Mouse (Mus musculus): Measurements from ENCODE around the gene Hist2h4. TPM values are rescaled to one million over a fixed set of nuclear protein-coding genes. Genes with fewer than 3 reads are reported as not detected.

Hist2h4 gene
- polyA plus RNA-seq (2012; rRNA removed): 0.42 and 0.43 TPM in 2 replicates

DNA sequence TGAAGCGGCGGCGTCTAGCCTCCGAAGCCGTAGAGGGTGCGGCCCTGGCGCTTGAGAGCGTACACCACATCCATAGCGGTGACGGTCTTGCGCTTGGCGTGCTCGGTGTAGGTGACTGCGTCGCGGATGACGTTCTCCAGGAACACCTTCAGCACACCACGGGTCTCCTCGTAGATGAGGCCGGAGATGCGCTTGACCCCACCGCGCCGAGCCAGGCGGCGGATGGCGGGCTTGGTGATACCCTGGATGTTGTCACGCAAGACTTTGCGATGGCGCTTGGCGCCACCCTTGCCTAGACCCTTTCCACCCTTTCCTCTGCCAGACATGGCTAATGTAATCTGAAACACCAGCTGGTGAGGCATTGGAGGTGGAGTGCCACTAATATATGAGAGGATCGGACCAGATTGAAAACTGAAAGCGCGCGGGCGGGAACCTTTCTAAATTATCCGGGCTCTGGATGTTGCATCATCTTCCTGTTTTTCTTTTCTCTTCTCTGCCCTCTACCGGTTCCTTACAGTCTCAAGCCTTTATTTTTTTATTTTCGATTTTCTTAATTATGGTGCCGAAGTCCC, at the start of gene Hist2h4:
Gene Hist2h4 (minus strand): TSS at position 333 of the 572 bp plus-strand sequence.
- H3K4me3 ChIP-seq (ENCODE audit: control insufficient read depth, low read depth, low read length): peak within 1 kb of the TSS; percentile 87
- peaks cover 6% of the 10 kb centered on the region for H3K4me1 ChIP-seq (ENCODE audit: control insufficient read depth, insufficient read depth, low read length)
- peak within 1 kb of the TSS; percentile 83 for H3K27ac ChIP-seq (ENCODE audit: control insufficient read depth, insufficient read depth, low read depth, low read length)
- no peaks in the 10 kb centered on the region for H3K36me3 ChIP-seq (ENCODE audit: control insufficient read depth, insufficient read depth, low read length)
- TF ChIP-seq CTCF (IDR thresholded peaks at IDR 0.05; ENCODE audit: control insufficient read depth, insufficient read depth, insufficient replicate concordance, low read depth, low read length) (no peak), POLR2A (IDR thresholded peaks at IDR 0.05; ENCODE audit: control insufficient read depth, low read depth, low read length) (peak; percentile 74; the same call in 1 of the 2 replicates)
- no peaks in the 10 kb centered on the region; the same call in 1 of the 2 replicates for H3K27me3 ChIP-seq (ENCODE audit: control insufficient read depth, insufficient read depth, low read length)

DNA sequence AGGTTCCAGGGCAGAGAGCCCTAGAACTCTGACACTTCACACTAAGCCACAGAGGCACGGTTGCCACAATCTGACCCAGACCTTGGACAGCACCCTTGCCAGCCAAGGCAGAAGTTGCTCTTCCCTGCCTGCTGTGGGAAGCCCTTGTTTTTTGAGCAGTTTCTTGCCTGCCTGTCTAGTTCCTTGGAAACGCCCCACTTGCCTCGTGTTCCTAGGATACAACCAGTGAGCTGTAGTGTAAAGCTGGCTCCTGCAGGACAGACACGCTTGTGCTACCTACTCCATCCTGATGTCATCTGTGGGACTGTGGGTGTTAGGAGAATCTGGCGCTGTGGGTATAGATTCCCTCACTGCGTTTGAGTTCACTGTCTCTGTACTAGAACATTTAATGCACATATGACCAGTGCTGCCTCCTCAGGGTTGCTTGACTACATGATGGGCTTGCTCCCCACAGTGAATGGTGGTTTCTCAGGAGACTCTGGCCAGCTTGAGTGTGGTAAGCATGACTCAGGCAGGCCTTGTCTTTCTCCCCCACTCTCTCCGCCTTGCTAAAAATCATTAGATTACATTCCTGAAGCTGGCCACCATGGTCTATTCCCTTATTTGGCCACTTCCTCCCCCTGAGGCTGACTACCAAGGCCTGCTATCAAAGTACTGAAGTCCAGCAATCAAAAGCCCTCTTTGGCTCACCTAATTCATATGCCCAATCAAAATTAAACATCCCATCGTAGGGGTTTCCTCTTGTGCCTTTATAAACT, 49.4 kb upstream of the Hist2h4 start:
- Histone ChIP-seq H3K36me3 (ENCODE audit: control insufficient read depth, insufficient read depth, low read length) (no peaks in the 10 kb centered on the region), H3K27ac (ENCODE audit: control insufficient read depth, insufficient read depth, low read depth, low read length) (no peak overlapping the region), H3K4me3 (ENCODE audit: control insufficient read depth, low read depth, low read length) (no peak overlapping the region), H3K4me1 (ENCODE audit: control insufficient read depth, insufficient read depth, low read length) (no peaks in the 10 kb centered on the region), H3K27me3 (ENCODE audit: control insufficient read depth, insufficient read depth, low read length) (no peaks in the 10 kb centered on the region)
- TF ChIP-seq CTCF (IDR thresholded peaks at IDR 0.05; ENCODE audit: control insufficient read depth, insufficient read depth, insufficient replicate concordance, low read depth, low read length): no peak
- TF ChIP-seq POLR2A (IDR thresholded peaks at IDR 0.05; ENCODE audit: control insufficient read depth, low read depth, low read length): no peak

- Histone ChIP-seq H3K27me3 (ENCODE audit: control insufficient read depth, insufficient read depth, low read length) (no peaks in the 10 kb centered on the region), H3K36me3 (ENCODE audit: control insufficient read depth, insufficient read depth, low read length) (no peaks in the 10 kb centered on the region), H3K4me1 (ENCODE audit: control insufficient read depth, insufficient read depth, low read length) (no peaks in the 10 kb centered on the region; the same call in 1 of the 2 replicates), H3K4me3 (ENCODE audit: control insufficient read depth, low read depth, low read length) (no peak overlapping the region), H3K27ac (ENCODE audit: control insufficient read depth, insufficient read depth, low read depth, low read length) (no peak overlapping the region)
- no peak for TF ChIP-seq CTCF (IDR thresholded peaks at IDR 0.05; ENCODE audit: control insufficient read depth, insufficient read depth, insufficient replicate concordance, low read depth, low read length)
- TF ChIP-seq POLR2A (IDR thresholded peaks at IDR 0.05; ENCODE audit: control insufficient read depth, low read depth, low read length): no peak
Observed at GRCm38 (mm10) chr3:96309441-96309840, 46.3 kb upstream of the Hist2h4 start.

GRCm38 (mm10) chr3:96306506-96306905, 43.4 kb upstream of the Hist2h4 start:
- Histone ChIP-seq H3K36me3 (ENCODE audit: control insufficient read depth, insufficient read depth, low read length) (no peaks in the 10 kb centered on the region), H3K4me3 (ENCODE audit: control insufficient read depth, low read depth, low read length) (no peak overlapping the region), H3K4me1 (ENCODE audit: control insufficient read depth, insufficient read depth, low read length) (no peaks in the 10 kb centered on the region; the same call in 1 of the 2 replicates), H3K27me3 (ENCODE audit: control insufficient read depth, insufficient read depth, low read length) (no peaks in the 10 kb centered on the region), H3K27ac (ENCODE audit: control insufficient read depth, insufficient read depth, low read depth, low read length) (no peak overlapping the region)
- no peak for TF ChIP-seq POLR2A (IDR thresholded peaks at IDR 0.05; ENCODE audit: control insufficient read depth, low read depth, low read length)
- TF ChIP-seq CTCF (IDR thresholded peaks at IDR 0.05; ENCODE audit: control insufficient read depth, insufficient read depth, insufficient replicate concordance, low read depth, low read length): no peak

- no peak for TF ChIP-seq POLR2A (IDR thresholded peaks at IDR 0.05; ENCODE audit: control insufficient read depth, low read depth, low read length)
- TF ChIP-seq CTCF (IDR thresholded peaks at IDR 0.05; ENCODE audit: control insufficient read depth, insufficient read depth, insufficient replicate concordance, low read depth, low read length): no peak
- H3K27me3 ChIP-seq (ENCODE audit: control insufficient read depth, insufficient read depth, low read length): no peaks in the 10 kb centered on the region
- no peak overlapping the region for H3K4me3 ChIP-seq (ENCODE audit: control insufficient read depth, low read depth, low read length)
- H3K36me3 ChIP-seq (ENCODE audit: control insufficient read depth, insufficient read depth, low read length): no peaks in the 10 kb centered on the region
- H3K27ac ChIP-seq (ENCODE audit: control insufficient read depth, insufficient read depth, low read depth, low read length): no peak overlapping the region
- H3K4me1 ChIP-seq (ENCODE audit: control insufficient read depth, insufficient read depth, low read length): no peaks in the 10 kb centered on the region; the same call in 1 of the 2 replicates
Observed at GRCm38 (mm10) chr3:96302076-96302475, 39.0 kb upstream of the Hist2h4 start.

- Histone ChIP-seq H3K36me3 (ENCODE audit: control insufficient read depth, insufficient read depth, low read length) (no peaks in the 10 kb centered on the region), H3K27ac (ENCODE audit: control insufficient read depth, insufficient read depth, low read depth, low read length) (no peak overlapping the region), H3K27me3 (ENCODE audit: control insufficient read depth, insufficient read depth, low read length) (no peaks in the 10 kb centered on the region), H3K4me3 (ENCODE audit: control insufficient read depth, low read depth, low read length) (peak overlapping the region; percentile 2), H3K4me1 (ENCODE audit: control insufficient read depth, insufficient read depth, low read length) (no peaks in the 10 kb centered on the region; the same call in 1 of the 2 replicates)
- TF ChIP-seq CTCF (IDR thresholded peaks at IDR 0.05; ENCODE audit: control insufficient read depth, insufficient read depth, insufficient replicate concordance, low read depth, low read length): no peak
Observed at GRCm38 (mm10) chr3:96300706-96301529, 37.8 kb upstream of the Hist2h4 start.

- Histone ChIP-seq H3K27ac (ENCODE audit: control insufficient read depth, insufficient read depth, low read depth, low read length) (no peak overlapping the region), H3K36me3 (ENCODE audit: control insufficient read depth, insufficient read depth, low read length) (no peaks in the 10 kb centered on the region), H3K4me1 (ENCODE audit: control insufficient read depth, insufficient read depth, low read length) (no peaks in the 10 kb centered on the region; the same call in 1 of the 2 replicates), H3K4me3 (ENCODE audit: control insufficient read depth, low read depth, low read length) (no peak overlapping the region), H3K27me3 (ENCODE audit: control insufficient read depth, insufficient read depth, low read length) (no peaks in the 10 kb centered on the region)
- TF ChIP-seq POLR2A (IDR thresholded peaks at IDR 0.05; ENCODE audit: control insufficient read depth, low read depth, low read length): no peak
- no peak for TF ChIP-seq CTCF (IDR thresholded peaks at IDR 0.05; ENCODE audit: control insufficient read depth, insufficient read depth, insufficient replicate concordance, low read depth, low read length)
Observed at GRCm38 (mm10) chr3:96299562-96299961, 36.5 kb upstream of the Hist2h4 start.
